Mouse (Mus musculus) hindlimb bud, embryonic 11.5 days (tissue): ENCODE results near the gene Rasa4.
"Not testable (repeated sequence)": the region's sequence is repeated elsewhere in the genome, so short reads cannot be mapped to it uniquely, and the experiment has no call there.

Source experiments
- DNase-seq: peaks from one replicate; pipeline ENCODE4 v3.0.0-alpha.2; 2012; ENCODE audit warnings: low read depth, low spot score; ENCODE audit errors: extremely low spot score

Gene Rasa4

GRCm38 (mm10) chr5:136066404-136067148 is 17.1 kb upstream of the Rasa4 start:
- not testable (repeated sequence) for DNase-seq

GRCm38 (mm10) chr5:136069411-136069810 is 14.3 kb upstream of the Rasa4 start:
- no peak for DNase-seq

GRCm38 (mm10) chr5:136073051-136073450 is 10.7 kb upstream of the Rasa4 start:
- DNase-seq: no peak

- no peak for DNase-seq
These were observed 10.2 kb upstream of the Rasa4 start for GRCm38 (mm10) chr5:136073526-136073925.

- no peak for DNase-seq
These were observed 8.6 kb upstream of the Rasa4 start for GRCm38 (mm10) chr5:136075076-136075475.

DNA sequence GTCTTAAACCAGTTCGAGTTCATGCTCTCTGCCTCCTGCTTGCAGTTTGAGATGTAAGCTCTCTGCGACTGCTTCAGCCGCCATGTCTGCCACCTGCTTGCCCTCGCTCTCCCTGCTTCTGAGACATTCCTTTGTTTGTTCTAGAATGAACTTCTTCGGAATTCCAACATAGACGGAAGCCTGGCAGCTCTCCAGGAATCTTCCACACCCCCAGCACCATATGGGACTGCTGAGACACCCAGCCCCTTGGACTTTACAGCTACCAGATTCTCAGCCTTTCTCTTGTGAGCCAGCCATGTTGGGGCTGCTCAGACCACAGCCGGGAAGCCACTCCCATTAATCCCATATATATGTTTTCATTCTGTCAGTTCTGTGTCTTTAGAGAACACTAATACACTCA is 7.4 kb upstream of the Rasa4 start:
- no peak for DNase-seq

GRCm38 (mm10) chr5:136077001-136077550 is 6.6 kb upstream of the Rasa4 start:
- no peak for DNase-seq

- no peak for DNase-seq
These were observed 5.6 kb upstream of the Rasa4 start for GRCm38 (mm10) chr5:136078136-136078535.

- no peak for DNase-seq
These were observed 1.4 kb upstream of the Rasa4 start for GRCm38 (mm10) chr5:136082345-136082744.

GRCm38 (mm10) chr5:136084144-136084881 is 597 bp downstream of the Rasa4 start:
- no peak for DNase-seq

- DNase-seq: no peak
These were observed 1.4 kb downstream of the Rasa4 start for GRCm38 (mm10) chr5:136084891-136085651.

GRCm38 (mm10) chr5:136086290-136086689 is 2.6 kb downstream of the Rasa4 start:
- DNase-seq: no peak

- no peak for DNase-seq
These were observed 5.3 kb downstream of the Rasa4 start for GRCm38 (mm10) chr5:136088821-136089575.

GRCm38 (mm10) chr5:136091927-136092326 is 8.2 kb downstream of the Rasa4 start:
- DNase-seq: no peak

DNA sequence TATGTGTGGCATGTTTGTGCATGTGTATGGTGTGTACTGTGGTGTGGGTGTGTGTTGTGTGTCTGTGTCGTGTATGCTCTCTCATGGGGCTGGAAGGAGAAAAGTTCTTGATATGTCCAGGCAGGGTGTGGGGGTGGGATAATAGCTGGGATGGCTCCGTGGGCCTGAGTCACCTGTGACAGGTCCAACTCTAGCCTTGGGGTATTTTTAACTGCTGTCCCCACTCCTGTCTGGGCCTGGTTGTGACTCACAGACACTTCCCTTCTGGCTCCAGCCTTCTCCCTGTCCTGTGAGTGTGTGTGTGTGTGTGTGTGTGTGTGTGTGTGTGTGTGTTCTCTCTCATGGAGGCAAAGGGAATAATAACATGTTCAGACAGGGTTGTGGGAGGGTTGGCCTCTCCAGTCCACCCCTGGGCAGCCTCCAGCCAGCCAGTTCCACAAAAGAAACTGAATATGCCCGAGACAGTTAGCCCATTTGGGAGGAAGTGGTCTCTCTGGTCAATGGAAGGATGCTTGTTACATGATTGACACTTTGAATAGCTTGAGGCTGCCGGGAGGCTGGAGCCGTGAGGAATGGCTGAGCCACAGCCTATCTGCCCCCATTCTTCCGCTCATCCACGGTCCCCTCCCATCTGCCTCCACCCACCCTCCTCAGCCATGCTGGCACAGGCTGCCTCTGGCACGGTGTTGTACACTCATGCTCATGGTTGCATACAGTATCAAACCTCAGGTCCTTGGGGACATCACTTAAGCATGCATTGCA is 10.7 kb downstream of the Rasa4 start:
- no peak for DNase-seq

- DNase-seq: no peak
These were observed 11.4 kb downstream of the Rasa4 start for GRCm38 (mm10) chr5:136095089-136095488.

DNA sequence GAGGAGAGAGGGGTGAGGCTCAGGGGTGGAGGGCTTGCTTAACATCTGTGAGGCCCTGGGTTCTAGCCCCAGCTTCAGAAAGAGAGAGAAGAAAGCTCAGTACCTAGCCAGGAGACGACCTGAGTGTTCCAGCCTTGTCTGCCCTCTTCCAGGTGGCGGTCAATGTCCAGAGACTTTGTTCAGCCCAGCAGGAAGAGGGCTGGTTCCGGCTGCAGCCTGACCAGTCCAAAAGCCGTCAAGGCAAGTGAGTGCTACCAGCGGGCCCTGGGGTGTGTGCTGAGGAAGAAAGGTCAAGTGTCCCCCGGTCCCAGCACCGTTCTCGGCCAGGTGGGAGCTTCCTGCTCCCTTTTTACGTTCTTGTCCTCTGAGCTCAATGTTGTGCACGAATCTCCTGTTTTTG is 14.8 kb downstream of the Rasa4 start:
- DNase-seq: no peak

GRCm38 (mm10) chr5:136102099-136102820 is 18.5 kb downstream of the Rasa4 start:
- DNase-seq: peak; percentile 57

DNA sequence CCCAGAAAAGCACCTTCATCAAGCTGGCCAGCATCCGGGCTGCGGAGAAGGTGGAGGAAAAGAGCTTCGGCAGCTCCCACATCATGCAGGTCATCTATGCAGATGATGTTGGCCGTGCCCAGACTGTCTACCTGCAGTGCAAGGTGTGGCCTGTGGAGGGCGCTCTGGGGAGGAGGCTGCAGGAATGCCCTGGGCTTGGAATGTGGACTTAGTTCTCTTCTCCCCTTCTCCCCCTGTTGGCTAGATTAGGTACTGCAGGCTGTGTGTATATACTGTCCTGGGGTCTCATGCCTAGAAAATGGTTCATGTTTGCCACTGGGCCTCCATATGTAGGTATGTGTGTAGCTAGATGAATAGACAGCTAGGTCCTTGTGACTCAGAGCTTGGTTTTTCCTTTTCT is 20.8 kb downstream of the Rasa4 start:
- no peak for DNase-seq
